Mouse (Mus musculus): ENCODE measurements around the gene Cpa2.

DNA sequence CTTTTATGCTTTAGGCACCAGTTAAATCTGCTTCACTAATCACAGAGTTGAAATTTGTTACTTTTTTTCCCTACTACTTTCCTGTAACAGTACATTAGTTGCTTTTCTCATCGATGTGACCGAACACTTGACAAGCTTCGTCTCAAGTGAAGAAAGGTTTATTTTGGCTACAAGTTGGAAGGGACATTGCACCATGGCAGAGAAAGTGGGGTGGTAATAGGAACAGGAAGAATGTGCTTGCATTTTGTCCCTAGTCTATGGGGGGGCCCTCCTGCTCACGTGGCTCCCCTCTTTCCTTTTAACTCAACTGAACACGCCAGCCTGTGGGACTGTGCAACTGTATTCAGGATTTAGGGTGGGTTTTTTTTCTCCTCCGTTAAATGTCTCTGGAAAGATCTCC is 11.2 kb downstream of the Cpa2 start:
- TF ChIP-seq CTCF (conservative IDR thresholded peaks at IDR 0.05; ENCODE audit: insufficient read depth, insufficient read length, low read depth, low read length) (no peak), POLR2A (IDR thresholded peaks at IDR 0.05; ENCODE audit: low read depth, low read length) (no peak)
